Comparison of ENCODE assay signal across 10 mouse cellular contexts in genomic region chr9:56869552-56869951, GRCm38 (mm10). TPM values are rescaled to one million over a fixed set of nuclear protein-coding genes. Genes with fewer than 3 reads are reported as not detected.
DNase-seq lines count a peak whose midpoint lies in the region; ATAC-seq and TF ChIP-seq lines count a peak whose summit lies in the region.
"Had no signal": no experiment of that assay in that cellular context is flagged by ENCODE, and none has a peak within 500 bp of the region (broad histone marks: within the 10 kb centered on the region; RNA-seq: fewer than 3 reads in every experiment).

No protein-coding gene starts in this region.

- no peaks in the 10 kb centered on the region for H3K27me3 ChIP-seq in embryonic facial prominence, embryonic 14.5 days (replicated peaks; ENCODE audit: control insufficient read depth, insufficient read depth, low read length)
- peaks cover 37% of the 10 kb centered on the region for H3K27me3 ChIP-seq in embryonic facial prominence, embryonic 10.5 days (replicated peaks; ENCODE audit: low read depth, poor library complexity, severe bottlenecking)

- peaks cover 70% of the 10 kb centered on the region for H3K4me1 ChIP-seq in embryonic facial prominence, embryonic 14.5 days (ENCODE audit: control insufficient read depth, insufficient read depth, low read length)
- peaks cover 66% of the 10 kb centered on the region for H3K4me1 ChIP-seq in embryonic facial prominence, embryonic 10.5 days
- peaks cover 3% of the 10 kb centered on the region; the same call in 1 of the 2 replicates for H3K4me1 ChIP-seq in lung, adult 2 months (ENCODE audit: control insufficient read depth, insufficient read depth, low read length)

- TF ChIP-seq CTCF in lung, adult 2 months (IDR thresholded peaks at IDR 0.05; ENCODE audit: insufficient read depth, low read length): no peak

- no peak overlapping the region for H3K27ac ChIP-seq in embryonic facial prominence, embryonic 14.5 days (replicated peaks; ENCODE audit: low read depth, low read length)
- H3K27ac ChIP-seq in embryonic facial prominence, embryonic 10.5 days (replicated peaks): no peak overlapping the region

- WGBS in embryonic facial prominence, embryonic 14.5 days: 64% methylated on average over 13 of the region's 13 CpGs
- 80% methylated on average over 13 of the region's 13 CpGs for WGBS in embryonic facial prominence, embryonic 10.5 days
- WGBS in lung, adult 2 months: 60% methylated on average over 13 of the region's 13 CpGs

- H3K9ac ChIP-seq in embryonic facial prominence, embryonic 14.5 days (ENCODE audit: low read depth, low read length): no peak overlapping the region
- H3K9ac ChIP-seq: limb, embryonic 12.5 days had no signal

- ATAC-seq in embryonic facial prominence, embryonic 14.5 days (ENCODE audit: low read depth): no peak
- no peak for ATAC-seq in megakaryocyte progenitor cell, adult 5-6 weeks (replicated peaks; ENCODE audit: poor library complexity)

- H3K4me2 ChIP-seq in embryonic facial prominence, embryonic 14.5 days (ENCODE audit: low read depth, low read length): no peak overlapping the region
- H3K4me2 ChIP-seq: limb, embryonic 12.5 days had no signal

- H3K9me3 ChIP-seq in embryonic facial prominence, embryonic 14.5 days (ENCODE audit: control insufficient read depth, low read length): no peaks in the 10 kb centered on the region
- no peaks in the 10 kb centered on the region for H3K9me3 ChIP-seq in embryonic facial prominence, embryonic 10.5 days
- H3K9me3 ChIP-seq: limb, embryonic 12.5 days had no signal

- no peak overlapping the region for H3K4me3 ChIP-seq in embryonic facial prominence, embryonic 14.5 days (ENCODE audit: low read depth, low read length)
- no peak overlapping the region for H3K4me3 ChIP-seq in embryonic facial prominence, embryonic 10.5 days
- no peak overlapping the region for H3K4me3 ChIP-seq in lung, adult 2 months (replicated peaks; ENCODE audit: extremely low read depth, low read depth, low read length)
- H3K4me3 ChIP-seq: limb, embryonic 12.5 days had no signal

- DNase-seq in embryonic facial prominence, embryonic 14.5 days (ENCODE audit: low spot score): peak; percentile 34
- DNase-seq in embryonic facial prominence, embryonic 10.5 days (ENCODE audit: low spot score): no peak
- peak; percentile 25 for DNase-seq in lung, postnatal 10 days
- no peak for DNase-seq in lung, postnatal 4 days
- DNase-seq in layer of hippocampus, adult 9-11 months: peak; percentile 87
- peak; percentile 89 for DNase-seq in telencephalon, adult 2 months (ENCODE audit: low read depth, low spot score)
- no peak for DNase-seq in lung, adult 2 months

- no peak for TF ChIP-seq POLR2A in lung, adult 2 months (IDR thresholded peaks at IDR 0.05; ENCODE audit: borderline replicate concordance, extremely low read depth, low read depth, low read length)

- H3K36me3 ChIP-seq in embryonic facial prominence, embryonic 14.5 days (ENCODE audit: control insufficient read depth, insufficient read depth, low read length): no peaks in the 10 kb centered on the region
- no peaks in the 10 kb centered on the region for H3K36me3 ChIP-seq in embryonic facial prominence, embryonic 10.5 days (replicated peaks)
- H3K36me3 ChIP-seq: limb, embryonic 12.5 days had no signal

RNA-seq across cellular contexts. Expression of gene Cspg4, which starts 4.7 kb away (rescaled TPM):
- polyA plus RNA-seq in embryonic facial prominence, embryonic 14.5 days (2014; fragmentation: Nextera tagmentation; extraction: Ambion mirVana): 34.8 and 35.1 TPM in 2 replicates
- polyA plus RNA-seq in embryonic facial prominence, embryonic 10.5 days (2016; fragmentation: Nextera tagmentation; extraction: Ambion mirVana): 2.2 and 2.5 TPM in 2 replicates
- total RNA-seq in megakaryocyte progenitor cell, adult 5-6 weeks (2015): not detected in 2 replicates
- not detected in 2 replicates for total RNA-seq in megakaryocyte progenitor cell, adult 5-6 weeks (2017)
- polyA plus RNA-seq in lung, adult 2 months (2012; rRNA removed): 19.5 and 21.2 TPM in 2 replicates
- total RNA-seq: monocyte, adult 5-6 weeks had no signal

RNA-seq across cellular contexts. Expression of gene Odf3l1, which starts 5.1 kb away (rescaled TPM):
- 1.7 and 2.7 TPM in 2 replicates for polyA plus RNA-seq in embryonic facial prominence, embryonic 14.5 days (2014; fragmentation: Nextera tagmentation; extraction: Ambion mirVana)
- polyA plus RNA-seq in embryonic facial prominence, embryonic 10.5 days (2016; fragmentation: Nextera tagmentation; extraction: Ambion mirVana): not detected in 2 replicates
- total RNA-seq in megakaryocyte progenitor cell, adult 5-6 weeks (2015): not detected in 2 replicates
- total RNA-seq in megakaryocyte progenitor cell, adult 5-6 weeks (2017): not detected in 2 replicates
- 1.7 and 1.8 TPM in 2 replicates for polyA plus RNA-seq in lung, adult 2 months (2012; rRNA removed)
- total RNA-seq: monocyte, adult 5-6 weeks had no signal

RNA-seq across cellular contexts. Expression of gene Snx33, which starts 58.6 kb away (rescaled TPM):
- polyA plus RNA-seq in embryonic facial prominence, embryonic 14.5 days (2014; fragmentation: Nextera tagmentation; extraction: Ambion mirVana): 7.8 and 8.2 TPM in 2 replicates
- 10.4 and 11.1 TPM in 2 replicates for polyA plus RNA-seq in embryonic facial prominence, embryonic 10.5 days (2016; fragmentation: Nextera tagmentation; extraction: Ambion mirVana)
- total RNA-seq in megakaryocyte progenitor cell, adult 5-6 weeks (2015): 3.3 TPM in 2 replicates
- 2.8 TPM in 2 replicates for total RNA-seq in megakaryocyte progenitor cell, adult 5-6 weeks (2017)
- polyA plus RNA-seq in lung, adult 2 months (2012; rRNA removed): 22.4 and 23.6 TPM in 2 replicates

Comparison
In these comparisons a context has a peak if more than half of its experiments do, and no peak if none do; other contexts are left out.
1. DNase-seq: peak in embryonic facial prominence, embryonic 14.5 days (single experiment), lung, postnatal 10 days (single experiment), layer of hippocampus, adult 9-11 months (single experiment) and telencephalon, adult 2 months (single experiment); none in embryonic facial prominence, embryonic 10.5 days (single experiment), lung, postnatal 4 days (0 of 2) and lung, adult 2 months (single experiment).